Mouse (Mus musculus) midbrain, embryonic 16.5 days (tissue): ENCODE results near the gene Pik3r1. TPM values are rescaled to one million over a fixed set of nuclear protein-coding genes. Genes with fewer than 3 reads are reported as not detected.

Experiments
- ATAC-seq: fragments of 200-750 bp; cut with Nextera tagmentation; 2 replicates; pipeline ENCODE4 v1.8.0; 2017; ENCODE audit warnings: moderate TSS enrichment
- H3K27ac ChIP-seq: fragments of 300-500 bp; sonication (generic); 2 replicates; pipeline ENCODE4 v1.5.1; 2014; ENCODE audit warnings: mild to moderate bottlenecking, low read length, mixed read lengths
- H3K27me3 ChIP-seq: fragments of 300-500 bp; sonication (generic); 2 replicates; pipeline ENCODE4 v1.6.1; 2014; ENCODE audit warnings: low read depth, low read length, mixed read lengths; ENCODE audit not compliant: control insufficient read depth, insufficient read depth
- H3K36me3 ChIP-seq: fragments of 300-500 bp; sonication (generic); 2 replicates; pipeline ENCODE4 v1.6.1; 2014; ENCODE audit warnings: mild to moderate bottlenecking, low read length, moderate library complexity, mixed read lengths; ENCODE audit not compliant: control insufficient read depth, insufficient read depth
- H3K4me1 ChIP-seq: fragments of 300-500 bp; sonication (generic); 2 replicates; pipeline ENCODE4 v1.6.1; 2014; ENCODE audit warnings: mild to moderate bottlenecking, low read length, mixed read lengths; ENCODE audit not compliant: control insufficient read depth, insufficient read depth
- H3K4me2 ChIP-seq: fragments of 300-500 bp; sonication (generic); 2 replicates; pipeline ENCODE4 v1.6.1; 2014; ENCODE audit warnings: mild to moderate bottlenecking, low read length, mixed read lengths
- H3K4me3 ChIP-seq: fragments of 300-500 bp; sonication (generic); 2 replicates; pipeline ENCODE4 v1.5.1; 2014; ENCODE audit warnings: low read depth, mild to moderate bottlenecking, low read length, moderate library complexity, mixed read lengths
- H3K9ac ChIP-seq: fragments of 300-500 bp; sonication (generic); 2 replicates; pipeline ENCODE4 v1.6.1; 2014; ENCODE audit warnings: low read depth, low read length, mixed read lengths
- H3K9me3 ChIP-seq: fragments of 300-500 bp; sonication (generic); replicated peaks from 2 replicates; pipeline ENCODE4 v1.6.1; 2014; ENCODE audit warnings: mild to moderate bottlenecking, low read length, mixed read lengths; ENCODE audit not compliant: control insufficient read depth, poor library complexity, severe bottlenecking
- whole genome bisulfite sequencing: fragments of 180-500 bp; shearing (Covaris S2); extraction: QIAGEN DNeasy Blood & Tissue Kit; methylation state at CpG from one replicate; pipeline ENCODE4 v1.1.7; 2014; 5-methylcytosine and 5-hydroxymethylcytosine counted together
- polyA plus RNA-seq: library from polyadenylated mRNA; unstranded; fragments of >200 nt; fragmentation: Nextera tagmentation; extraction: Ambion mirVana; gene quantifications from 2 replicates; pipeline ENCODE4 v1.2.1, GENCODE M21; 2015

Pik3r1 gene
- polyA plus RNA-seq, 1 experiment from 2014 or later, result 45.7 TPM

GRCm38 (mm10) chr13:101761617-101762016, 6.4 kb downstream of the Pik3r1 start:
- Histone ChIP-seq H3K36me3 (peaks cover 3% of the 10 kb centered on the region; the same call in 1 of the 2 replicates), H3K4me2 (no peak overlapping the region), H3K4me1 (peaks cover 50% of the 10 kb centered on the region), H3K9ac (no peak overlapping the region), H3K27ac (no peak overlapping the region), H3K27me3 (no peaks in the 10 kb centered on the region), H3K4me3 (no peak overlapping the region), H3K9me3 (no peaks in the 10 kb centered on the region)
- WGBS, result 59% methylated on average over 5 of the region's 5 CpGs
- no peak for ATAC-seq

- no peak overlapping the region for H3K4me3 ChIP-seq
- WGBS, result 81% methylated on average over 3 of the region's 3 CpGs
- no peaks in the 10 kb centered on the region for H3K9me3 ChIP-seq
- H3K9ac ChIP-seq, result no peak overlapping the region
- H3K4me1 ChIP-seq, result peaks cover 44% of the 10 kb centered on the region
- H3K36me3 ChIP-seq, result peaks cover 3% of the 10 kb centered on the region; the same call in 1 of the 2 replicates
- no peaks in the 10 kb centered on the region for H3K27me3 ChIP-seq
- ATAC-seq, result no peak
- no peak overlapping the region for H3K4me2 ChIP-seq
- H3K27ac ChIP-seq, result no peak overlapping the region
Measured at GRCm38 (mm10) chr13:101760953-101761352, 7.1 kb downstream of the Pik3r1 start.

GRCm38 (mm10) chr13:101760001-101760687, 7.9 kb downstream of the Pik3r1 start:
- Histone ChIP-seq H3K27me3 (no peaks in the 10 kb centered on the region), H3K27ac (no peak overlapping the region), H3K4me2 (peak overlapping the region; percentile 3; the same call in 1 of the 2 replicates), H3K9ac (no peak overlapping the region), H3K4me3 (no peak overlapping the region), H3K4me1 (peaks cover 36% of the 10 kb centered on the region), H3K9me3 (no peaks in the 10 kb centered on the region), H3K36me3 (peaks cover 3% of the 10 kb centered on the region; the same call in 1 of the 2 replicates)
- ATAC-seq, result no peak
- 31% methylated on average over 8 of the region's 8 CpGs for WGBS

GRCm38 (mm10) chr13:101759281-101759871, 8.6 kb downstream of the Pik3r1 start:
- no peaks in the 10 kb centered on the region for H3K27me3 ChIP-seq
- H3K4me3 ChIP-seq, result no peak overlapping the region
- peaks cover 32% of the 10 kb centered on the region for H3K4me1 ChIP-seq
- ATAC-seq, result 0 out of 2 replicates have a peak, but pooled peaks have one; percentile 18
- H3K36me3 ChIP-seq, result peaks cover 3% of the 10 kb centered on the region; the same call in 1 of the 2 replicates
- H3K4me2 ChIP-seq, result peak overlapping the region; percentile 9; the same call in 1 of the 2 replicates
- 12% methylated on average over 3 of the region's 3 CpGs for WGBS
- H3K9ac ChIP-seq, result no peak overlapping the region
- no peak overlapping the region for H3K27ac ChIP-seq
- H3K9me3 ChIP-seq, result no peaks in the 10 kb centered on the region

- Histone ChIP-seq H3K36me3 (peaks cover 3% of the 10 kb centered on the region; the same call in 1 of the 2 replicates), H3K27me3 (no peaks in the 10 kb centered on the region), H3K9me3 (no peaks in the 10 kb centered on the region), H3K4me2 (no peak overlapping the region), H3K4me3 (no peak overlapping the region), H3K27ac (no peak overlapping the region), H3K9ac (no peak overlapping the region), H3K4me1 (peaks cover 34% of the 10 kb centered on the region)
- WGBS, result 74% methylated on average over 22 of the region's 22 CpGs
- no peak for ATAC-seq
Measured at GRCm38 (mm10) chr13:101757801-101758422, 10.1 kb downstream of the Pik3r1 start.

GRCm38 (mm10) chr13:101755228-101755627, 12.8 kb downstream of the Pik3r1 start:
- Histone ChIP-seq H3K9ac (no peak overlapping the region), H3K27ac (no peak overlapping the region), H3K4me1 (peaks cover 22% of the 10 kb centered on the region), H3K36me3 (peaks cover 3% of the 10 kb centered on the region; the same call in 1 of the 2 replicates), H3K9me3 (no peaks in the 10 kb centered on the region), H3K4me3 (no peak overlapping the region), H3K27me3 (no peaks in the 10 kb centered on the region), H3K4me2 (no peak overlapping the region)
- 91% methylated on average over 2 of the region's 2 CpGs for WGBS
- no peak for ATAC-seq

GRCm38 (mm10) chr13:101753639-101754038, 14.4 kb downstream of the Pik3r1 start:
- 89% methylated on average over 6 of the region's 6 CpGs for WGBS
- ATAC-seq, result peak; percentile 39; the same call in 1 of the 2 replicates
- Histone ChIP-seq H3K4me3 (no peak overlapping the region), H3K27me3 (no peaks in the 10 kb centered on the region), H3K36me3 (peaks cover 3% of the 10 kb centered on the region; the same call in 1 of the 2 replicates), H3K9me3 (no peaks in the 10 kb centered on the region), H3K27ac (no peak overlapping the region), H3K4me1 (peaks cover 9% of the 10 kb centered on the region), H3K9ac (no peak overlapping the region), H3K4me2 (no peak overlapping the region)

GRCm38 (mm10) chr13:101751816-101752215, 16.2 kb downstream of the Pik3r1 start:
- H3K27ac ChIP-seq, result no peak overlapping the region
- H3K9me3 ChIP-seq, result no peaks in the 10 kb centered on the region
- no peak overlapping the region for H3K4me2 ChIP-seq
- no peak overlapping the region for H3K4me3 ChIP-seq
- peaks cover 1% of the 10 kb centered on the region; the same call in 1 of the 2 replicates for H3K36me3 ChIP-seq
- no peak overlapping the region for H3K9ac ChIP-seq
- peaks cover 9% of the 10 kb centered on the region for H3K4me1 ChIP-seq
- no peaks in the 10 kb centered on the region for H3K27me3 ChIP-seq
- WGBS, result 62% methylated on average over 4 of the region's 4 CpGs
- no peak for ATAC-seq
